Mouse (Mus musculus) G1E (cell line): ENCODE data around the gene Slmap.

Experiments
- CTCF ChIP-seq: IDR thresholded peaks from 2 replicates; pipeline ENCODE4 v1.5.1; 2012; ENCODE audit warnings: low read depth, low read length, inconsistent platforms, mixed read lengths
- GATA1 ChIP-seq: IDR thresholded peaks from 2 replicates; pipeline ENCODE4 v1.6.1; 2012; ENCODE audit warnings: borderline replicate concordance, low read length, inconsistent platforms, mixed read lengths
- GATA2 ChIP-seq: IDR thresholded peaks from 2 replicates; pipeline ENCODE4 v1.6.1; 2012; ENCODE audit warnings: low read depth, low read length, inconsistent platforms, borderline replicate concordance
- POLR2AphosphoS5 ChIP-seq: IDR thresholded peaks from 2 replicates; pipeline ENCODE4 v1.6.1; 2012; ENCODE audit warnings: low read depth, low read length, inconsistent platforms; ENCODE audit not compliant: insufficient replicate concordance
- TAL1 ChIP-seq: conservative IDR thresholded peaks from 2 replicates; pipeline ENCODE4 v1.6.1; 2012; ENCODE audit warnings: low read depth, low read length, inconsistent platforms, mixed read lengths

GRCm38 (mm10) chr14:26406746-26407145 is 128.0 kb downstream of the Slmap start:
- TF ChIP-seq CTCF: no peak
- TF ChIP-seq POLR2AphosphoS5: 0 out of 2 replicates have a peak, but pooled peaks have one; percentile 44
- TF ChIP-seq GATA2: no peak
- no peak for TF ChIP-seq TAL1
- TF ChIP-seq GATA1: no peak
